18 mouse cellular contexts compared by ENCODE assay signal in the genomic region with DNA sequence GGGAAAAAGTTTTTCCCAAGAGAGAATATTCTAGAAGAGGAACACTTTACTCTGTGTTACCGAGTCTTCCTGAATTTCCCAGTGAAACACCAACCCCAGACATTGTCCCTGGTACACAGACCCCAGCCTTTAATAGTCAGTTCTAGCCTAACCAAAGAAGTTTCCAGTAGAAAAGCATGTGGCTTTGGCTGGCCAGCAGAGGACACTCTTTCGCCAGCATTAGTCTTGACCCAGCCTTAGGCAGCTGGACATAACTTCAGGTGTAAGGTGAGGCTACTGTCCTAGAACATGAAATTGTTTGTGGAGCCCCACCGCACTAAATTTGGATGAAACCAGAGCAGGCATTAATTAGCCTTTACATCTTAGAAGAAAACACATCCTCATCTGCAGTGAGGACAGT. TPM values are rescaled to one million over a fixed set of nuclear protein-coding genes. Genes with fewer than 3 reads are reported as not detected.
A peak's percentile ranks its signal among the peaks of the same experiment; 100 is the strongest.
DNase-seq lines count a peak whose midpoint lies in the region; ATAC-seq and TF ChIP-seq lines count a peak whose summit lies in the region.
"Had no signal": no experiment of that assay in that cellular context is flagged by ENCODE, and none has a peak within 500 bp of the region (broad histone marks: within the 10 kb centered on the region; RNA-seq: fewer than 3 reads in every experiment).

No protein-coding gene starts in this region.

- no peak for TF ChIP-seq EP300 in liver, postnatal 0 days (IDR thresholded peaks at IDR 0.05; ENCODE audit: low read depth)

- TF ChIP-seq POLR2A in brain, embryonic 14.5 days (IDR thresholded peaks at IDR 0.05; ENCODE audit: borderline replicate concordance, extremely low read depth, insufficient read depth, insufficient read length, poor library complexity, severe bottlenecking) = no peak

- no peaks in the 10 kb centered on the region for H3K9me3 ChIP-seq in liver, postnatal 0 days (ENCODE audit: low read length)
- no peaks in the 10 kb centered on the region for H3K9me3 ChIP-seq in liver, embryonic 11.5 days (ENCODE audit: control insufficient read depth, low read length)
- H3K9me3 ChIP-seq: G1E; heart, embryonic 13.5 days; hindbrain, embryonic 12.5 days; limb, embryonic 13.5 days; midbrain, embryonic 13.5 days had no signal

- H3K9ac ChIP-seq in liver, postnatal 0 days (replicated peaks) = no peak overlapping the region
- H3K9ac ChIP-seq in liver, embryonic 11.5 days (ENCODE audit: low read depth, low read length) = no peak overlapping the region
- H3K9ac ChIP-seq: heart, embryonic 13.5 days; hindbrain, embryonic 12.5 days; limb, embryonic 13.5 days; midbrain, embryonic 13.5 days had no signal

- H3K4me1 ChIP-seq in liver, postnatal 0 days (ENCODE audit: insufficient read depth) = no peaks in the 10 kb centered on the region
- H3K4me1 ChIP-seq in liver, embryonic 11.5 days (replicated peaks; ENCODE audit: control insufficient read depth, insufficient read depth, low read length) = no peaks in the 10 kb centered on the region
- H3K4me1 ChIP-seq: heart, embryonic 13.5 days; hindbrain, embryonic 12.5 days; limb, embryonic 13.5 days; midbrain, embryonic 13.5 days had no signal

- TF ChIP-seq CTCF in liver, postnatal 0 days (IDR thresholded peaks at IDR 0.05; ENCODE audit: low read depth) = peak; percentile 36
- peak; percentile 20; the same call in 1 of the 2 replicates for TF ChIP-seq CTCF in brain, embryonic 14.5 days (IDR thresholded peaks at IDR 0.05; ENCODE audit: borderline replicate concordance, extremely low read depth, insufficient read depth, insufficient read length)

- 69% methylated on average over 3 of the region's 3 CpGs for WGBS in liver, postnatal 0 days (ENCODE audit: insufficient replicate concordance)
- 50% methylated on average over 3 of the region's 3 CpGs for WGBS in liver, embryonic 11.5 days

- H3K27me3 ChIP-seq in liver, postnatal 0 days (ENCODE audit: insufficient read depth, low read length) = no peaks in the 10 kb centered on the region
- H3K27me3 ChIP-seq in liver, embryonic 11.5 days (replicated peaks; ENCODE audit: control insufficient read depth, insufficient read depth, low read length) = no peaks in the 10 kb centered on the region
- H3K27me3 ChIP-seq: hindbrain, embryonic 12.5 days; limb, embryonic 13.5 days; midbrain, embryonic 13.5 days had no signal

- H3K27ac ChIP-seq in liver, postnatal 0 days (ENCODE audit: low read depth) = no peak overlapping the region
- H3K27ac ChIP-seq in liver, embryonic 11.5 days (ENCODE audit: low read depth, low read length) = no peak overlapping the region
- H3K27ac ChIP-seq: heart, embryonic 13.5 days; hindbrain, embryonic 12.5 days; limb, embryonic 13.5 days; midbrain, embryonic 13.5 days had no signal

- ATAC-seq in liver, postnatal 0 days = no peak
- ATAC-seq in liver, embryonic 11.5 days (replicated peaks; ENCODE audit: low FRiP score) = no peak
- ATAC-seq: forebrain, embryonic 16.5 days; midbrain, embryonic 13.5 days had no signal

- peak; percentile 33 to 45 for DNase-seq in adrenal gland, postnatal 36 days
- no peak for DNase-seq in adrenal gland, postnatal 10 days
- DNase-seq in kidney, adult 18-20 months = peak; percentile 25
- DNase-seq in kidney, postnatal 14 days = no peak
- DNase-seq in liver, postnatal 0 days = no peak
- no peak for DNase-seq in liver, embryonic 11.5 days (ENCODE audit: low spot score)
- no peak for DNase-seq in brain, embryonic 14.5 days (ENCODE audit: low read depth)
- DNase-seq in right cerebral cortex, postnatal 4 days = no peak
- DNase-seq: cerebellum, adult 11 months; gastrocnemius, postnatal 10 days; lung, postnatal 4 days; thymus, postnatal 25 days had no signal

- H3K4me2 ChIP-seq in liver, postnatal 0 days (ENCODE audit: low read depth, low read length) = no peak overlapping the region
- H3K4me2 ChIP-seq in liver, embryonic 11.5 days = no peak overlapping the region
- H3K4me2 ChIP-seq: heart, embryonic 13.5 days; hindbrain, embryonic 12.5 days; limb, embryonic 13.5 days; midbrain, embryonic 13.5 days had no signal

- H3K36me3 ChIP-seq in liver, postnatal 0 days (replicated peaks; ENCODE audit: insufficient read depth, low read length) = no peaks in the 10 kb centered on the region
- no peaks in the 10 kb centered on the region for H3K36me3 ChIP-seq in liver, embryonic 11.5 days (ENCODE audit: control insufficient read depth, insufficient read depth, low read length)
- H3K36me3 ChIP-seq: G1E; heart, embryonic 13.5 days; hindbrain, embryonic 12.5 days; limb, embryonic 13.5 days; midbrain, embryonic 13.5 days had no signal

- H3K4me3 ChIP-seq in liver, postnatal 0 days (ENCODE audit: low read depth, low read length) = no peak overlapping the region
- no peak overlapping the region for H3K4me3 ChIP-seq in liver, embryonic 11.5 days (ENCODE audit: low read depth, low read length)
- H3K4me3 ChIP-seq: heart, embryonic 13.5 days; hindbrain, embryonic 12.5 days; limb, embryonic 13.5 days; midbrain, embryonic 13.5 days had no signal

RNA-seq across cellular contexts. Expression of a gene that starts 17.8 kb away (rescaled TPM):
- 10 to 100 TPM; 10.5 to 12.1 TPM for total RNA-seq in adrenal gland, postnatal 36 days (2021)
- total RNA-seq in adrenal gland, postnatal 10 days (2021) = 1 to 10 TPM; 6.6 to 7.5 TPM
- 0.17 and 0.36 TPM in 2 replicates for polyA plus RNA-seq in liver, postnatal 0 days (2015; fragmentation: Nextera tagmentation; extraction: Ambion mirVana)
- 0.13 and 0.47 TPM in 2 replicates for polyA plus RNA-seq in liver, embryonic 11.5 days (2014; fragmentation: Nextera tagmentation; extraction: Ambion mirVana)
- polyA plus RNA-seq in brain, embryonic 14.5 days (2012; rRNA removed) = 1.2 and 3.1 TPM in 2 replicates
- polyA plus RNA-seq: G1E had no signal

Comparison
In these comparisons a context has a peak if more than half of its experiments do, and no peak if none do; other contexts are left out.
1. DNase-seq: peak in adrenal gland, postnatal 36 days (2 of 2) and kidney, adult 18-20 months (single experiment); none in adrenal gland, postnatal 10 days (single experiment), kidney, postnatal 14 days (single experiment), liver, postnatal 0 days (single experiment), liver, embryonic 11.5 days (single experiment), brain, embryonic 14.5 days (single experiment) and right cerebral cortex, postnatal 4 days (single experiment).